Mouse (Mus musculus) stomach, embryonic 15.5 days (tissue): ENCODE measurements at regions not wholly inside any gene's neighbourhood (a gene's known extent, or its start where the extent isn't known, plus 50 kb on each side); places are given as distances from the start of the nearest gene placed in this dataset.
"Not testable (repeated sequence)": the region's sequence is repeated elsewhere in the genome, so short reads cannot be mapped to it uniquely, and the experiment has no call there.

Experiments used
- ATAC-seq: fragments of 200-750 bp; cut with Nextera tagmentation; 2 replicates; pipeline ENCODE4 v1.8.0; 2017; ENCODE audit warnings: low read depth, moderate number of reproducible peaks, moderate TSS enrichment; ENCODE audit not compliant: insufficient read depth, low FRiP score
- H3K27ac ChIP-seq: fragments of 300-500 bp; sonication (generic); 2 replicates; pipeline ENCODE4 v1.5.1; 2015; ENCODE audit warnings: mild to moderate bottlenecking, inconsistent platforms
- H3K27me3 ChIP-seq: fragments of 300-500 bp; sonication (generic); replicated peaks from 2 replicates; pipeline ENCODE4 v1.6.1; 2015; ENCODE audit warnings: inconsistent platforms
- H3K36me3 ChIP-seq: fragments of 300-500 bp; sonication (generic); 2 replicates; pipeline ENCODE4 v1.6.1; 2015; ENCODE audit warnings: inconsistent platforms
- H3K4me1 ChIP-seq: fragments of 300-500 bp; sonication (generic); 2 replicates; pipeline ENCODE4 v1.6.1; 2015; ENCODE audit warnings: inconsistent platforms
- H3K4me2 ChIP-seq: fragments of 300-500 bp; sonication (generic); 2 replicates; pipeline ENCODE4 v1.6.1; 2015; ENCODE audit warnings: mild to moderate bottlenecking, inconsistent platforms
- H3K4me3 ChIP-seq: fragments of 300-500 bp; sonication (generic); replicated peaks from 2 replicates; pipeline ENCODE4 v1.5.1; 2015; ENCODE audit warnings: inconsistent platforms
- H3K9ac ChIP-seq: fragments of 300-500 bp; sonication (generic); 2 replicates; pipeline ENCODE4 v1.6.1; 2015; ENCODE audit warnings: inconsistent platforms
- H3K9me3 ChIP-seq: fragments of 300-500 bp; sonication (generic); 2 replicates; pipeline ENCODE4 v1.6.1; 2016; ENCODE audit warnings: inconsistent platforms
- WGBS: fragments of 180-500 bp; shearing (Covaris S2); methylation state at CpG from one replicate; pipeline ENCODE4 v1.1.7; 2015; 5-methylcytosine and 5-hydroxymethylcytosine counted together

GRCm38 (mm10) chr13:46020945-46021835 lies 56.4 kb upstream of the Atxn1 start:
- Histone ChIP-seq H3K36me3 (no peaks in the 10 kb centered on the region), H3K9ac (no peak overlapping the region), H3K4me3 (no peak overlapping the region), H3K4me1 (peaks cover 9% of the 10 kb centered on the region; the same call in 1 of the 2 replicates), H3K27me3 (no peaks in the 10 kb centered on the region), H3K27ac (no peak overlapping the region), H3K4me2 (no peak overlapping the region), H3K9me3 (no peaks in the 10 kb centered on the region)
- ATAC-seq = peak; percentile 15; the same call in 1 of the 2 replicates
- 74% methylated on average over 6 of the region's 6 CpGs for WGBS

- Histone ChIP-seq H3K9ac (no peak overlapping the region), H3K9me3 (no peaks in the 10 kb centered on the region), H3K4me3 (no peak overlapping the region), H3K27ac (peak overlapping the region; percentile 22; the same call in 1 of the 2 replicates), H3K27me3 (no peaks in the 10 kb centered on the region), H3K36me3 (no peaks in the 10 kb centered on the region), H3K4me1 (peaks cover 9% of the 10 kb centered on the region; the same call in 1 of the 2 replicates), H3K4me2 (peak overlapping the region; percentile 27; the same call in 1 of the 2 replicates)
- WGBS = 36% methylated on average over 9 of the region's 9 CpGs
- ATAC-seq = peak; percentile 87
Observed at GRCm38 (mm10) chr13:46019431-46020166, 54.8 kb upstream of the Atxn1 start.

DNA sequence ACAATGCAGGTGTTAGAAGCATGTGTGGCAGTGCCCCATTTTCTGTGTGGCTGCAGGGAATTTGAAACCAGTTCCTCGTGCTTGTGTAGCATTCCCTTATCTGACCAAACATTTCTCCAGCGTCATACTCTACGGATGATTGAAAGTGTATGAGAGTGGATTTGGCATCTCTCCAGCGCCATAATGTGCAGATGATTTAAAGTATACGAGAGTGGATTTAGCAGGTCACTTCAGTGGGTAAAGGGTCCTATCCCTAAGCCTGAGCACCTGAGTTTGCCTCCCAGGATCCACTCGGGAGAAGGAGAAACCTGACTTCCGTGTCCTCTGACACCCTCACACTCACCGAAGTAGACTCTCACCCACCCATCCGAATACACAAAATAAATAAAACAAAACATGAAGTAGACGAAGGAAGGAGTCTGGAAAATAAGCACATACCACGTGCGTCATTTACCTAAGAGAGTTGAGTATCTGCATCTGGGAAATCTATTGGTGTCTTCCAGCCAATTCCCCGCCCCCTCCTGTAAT lies 54.2 kb upstream of the Atxn1 start:
- WGBS = 36% methylated on average over 13 of the region's 13 CpGs
- Histone ChIP-seq H3K4me3 (no peak overlapping the region), H3K27me3 (no peaks in the 10 kb centered on the region), H3K36me3 (no peaks in the 10 kb centered on the region), H3K9me3 (no peaks in the 10 kb centered on the region), H3K4me1 (peaks cover 9% of the 10 kb centered on the region; the same call in 1 of the 2 replicates), H3K27ac (0 out of 2 replicates have a peak overlapping the region, but pooled peaks have one; percentile 0), H3K9ac (no peak overlapping the region), H3K4me2 (peak overlapping the region; percentile 27; the same call in 1 of the 2 replicates)
- peak; percentile 23; the same call in 1 of the 2 replicates for ATAC-seq

DNA sequence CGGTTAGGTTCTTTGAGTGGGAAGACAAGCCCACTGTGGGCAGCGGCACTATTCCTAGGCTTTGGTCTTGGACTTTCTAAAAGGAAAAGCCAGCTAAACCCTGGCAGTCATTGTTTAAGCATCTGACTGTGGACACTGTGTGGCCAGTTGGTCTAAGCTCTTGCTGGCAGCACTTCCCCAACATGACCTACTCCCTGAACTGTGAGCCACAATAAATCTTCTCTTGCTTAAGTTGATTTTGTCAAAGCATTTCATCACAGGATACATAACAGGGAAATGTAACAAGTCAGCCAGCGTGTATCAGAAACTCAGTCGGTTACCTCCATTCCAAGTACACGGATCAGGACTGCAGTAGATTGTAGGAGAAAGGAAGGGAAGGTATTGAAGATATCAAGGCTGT lies 52.9 kb upstream of the Atxn1 start:
- WGBS = 90% methylated on average over 5 of the region's 5 CpGs
- no peak overlapping the region for H3K27ac ChIP-seq

GRCm38 (mm10) chr13:46017011-46017410 lies 52.2 kb upstream of the Atxn1 start:
- 61% methylated on average over 2 of the region's 2 CpGs for WGBS
- H3K27me3 ChIP-seq, H3K4me1 ChIP-seq, H3K9ac ChIP-seq, ATAC-seq, H3K27ac ChIP-seq, H3K36me3 ChIP-seq, H3K9me3 ChIP-seq, H3K4me2 ChIP-seq, H3K4me3 ChIP-seq: not testable (repeated sequence)

More for the DNA sequence above, 52.9 kb upstream of the Atxn1 start:
- no peak for ATAC-seq
- no peak overlapping the region for H3K4me3 ChIP-seq
- no peaks in the 10 kb centered on the region for H3K9me3 ChIP-seq
- H3K4me1 ChIP-seq = peaks cover 4% of the 10 kb centered on the region; the same call in 1 of the 2 replicates
- H3K27me3 ChIP-seq = no peaks in the 10 kb centered on the region
- H3K36me3 ChIP-seq = no peaks in the 10 kb centered on the region
- no peak overlapping the region for H3K9ac ChIP-seq
- no peak overlapping the region for H3K4me2 ChIP-seq

DNA sequence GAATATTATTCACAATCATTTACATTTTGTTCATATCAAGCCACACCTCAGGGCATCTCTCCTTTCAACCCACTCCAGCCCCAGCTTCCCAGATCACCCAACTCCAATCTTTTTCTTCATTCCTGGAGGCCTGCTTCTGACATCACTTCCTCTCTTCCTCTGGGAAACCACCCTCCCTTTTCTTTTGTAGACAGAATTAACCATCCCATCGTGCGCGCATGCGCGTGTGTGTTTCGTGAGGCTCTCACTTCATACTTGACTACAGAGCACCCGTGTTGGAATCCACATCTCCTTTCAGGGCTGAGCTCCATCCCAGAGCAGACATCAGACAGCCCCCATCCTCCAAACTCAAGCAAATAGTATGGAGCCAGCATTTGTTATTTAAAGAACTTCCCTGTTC lies 50.4 kb upstream of the Atxn1 start:
- Histone ChIP-seq H3K4me3 (no peak overlapping the region), H3K4me2 (no peak overlapping the region), H3K27ac (no peak overlapping the region), H3K36me3 (no peaks in the 10 kb centered on the region), H3K9me3 (no peaks in the 10 kb centered on the region), H3K4me1 (peaks cover 4% of the 10 kb centered on the region; the same call in 1 of the 2 replicates), H3K27me3 (no peaks in the 10 kb centered on the region), H3K9ac (no peak overlapping the region)
- ATAC-seq = no peak
- 89% methylated on average over 7 of the region's 7 CpGs for WGBS

DNA sequence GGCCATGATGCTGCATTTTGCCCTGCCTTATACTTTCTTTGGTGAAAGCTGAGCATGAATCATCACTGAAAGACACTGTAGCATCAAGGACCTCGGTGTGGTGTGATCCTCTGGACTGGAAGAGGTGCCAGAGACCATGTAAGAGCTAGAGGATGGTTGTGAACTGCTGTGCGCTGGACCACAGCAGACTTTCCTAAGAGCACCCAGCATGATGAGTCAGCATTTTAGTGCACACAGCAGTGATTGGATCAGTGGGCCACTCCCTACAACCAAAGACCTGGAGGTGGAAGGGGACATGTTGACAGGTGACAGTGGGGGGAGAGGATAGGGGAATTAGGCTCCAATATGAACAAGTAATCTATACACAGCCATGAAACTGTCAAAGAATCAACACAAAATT lies 49.8 kb upstream of the Atxn1 start:
- Histone ChIP-seq H3K9ac (no peak overlapping the region), H3K27ac (no peak overlapping the region), H3K9me3 (no peaks in the 10 kb centered on the region), H3K27me3 (no peaks in the 10 kb centered on the region), H3K4me1 (peaks cover 4% of the 10 kb centered on the region; the same call in 1 of the 2 replicates), H3K4me2 (no peak overlapping the region), H3K36me3 (no peaks in the 10 kb centered on the region), H3K4me3 (no peak overlapping the region)
- ATAC-seq = no peak
- 72% methylated on average over 2 of the region's 2 CpGs for WGBS
